14 mouse cellular contexts compared by ENCODE assay signal in the genomic region with DNA sequence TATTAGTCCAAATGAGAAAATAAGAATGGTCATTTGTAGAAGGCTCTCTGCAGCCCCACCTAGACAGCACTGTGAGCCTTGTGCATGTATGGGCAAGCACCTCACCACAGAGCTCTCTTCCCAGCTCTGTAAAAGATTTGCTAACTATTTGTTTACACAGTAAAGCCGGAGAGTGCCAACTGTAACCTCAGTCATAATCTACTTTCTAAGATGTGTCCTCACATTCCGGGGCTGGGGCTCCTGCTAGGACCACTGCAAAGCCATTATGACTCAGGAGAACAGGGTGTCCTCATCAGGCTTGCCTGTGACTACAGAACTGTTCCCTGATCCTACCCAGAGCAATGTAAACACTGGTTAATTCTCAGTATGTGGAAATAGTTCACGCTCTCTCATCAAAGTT. TPM values are rescaled to one million over a fixed set of nuclear protein-coding genes. Genes with fewer than 3 reads are reported as not detected.
DNase-seq lines count a peak whose midpoint lies in the region; ATAC-seq and TF ChIP-seq lines count a peak whose summit lies in the region.
"Had no signal": no experiment of that assay in that cellular context is flagged by ENCODE, and none has a peak within 500 bp of the region (broad histone marks: within the 10 kb centered on the region; RNA-seq: fewer than 3 reads in every experiment).

No protein-coding gene starts in this region.

- no peaks in the 10 kb centered on the region for H3K36me3 ChIP-seq in heart, embryonic 10.5 days
- no peaks in the 10 kb centered on the region for H3K36me3 ChIP-seq in kidney, embryonic 15.5 days
- H3K36me3 ChIP-seq: hindbrain, embryonic 15.5 days had no signal

- peak; percentile 35 for DNase-seq in heart, embryonic 10.5 days (ENCODE audit: low spot score)
- no peak for DNase-seq in heart, postnatal 4 days
- peak; percentile 78 for DNase-seq in Patski (ENCODE audit: low read depth, low spot score)
- DNase-seq in lung, postnatal 10 days: peak; percentile 9
- DNase-seq in frontal cortex, postnatal 14 days (ENCODE audit: low spot score in 2 of 2): no peak
- DNase-seq in neural tube, embryonic 10.5 days (ENCODE audit: extremely low spot score, low spot score): no peak
- no peak for DNase-seq in spleen, postnatal 36 days (ENCODE audit: low spot score in 2 of 2)
- DNase-seq: cerebellum, adult 9-11 months; embryo, embryonic 11 days; heart, adult 18-20 months; right cerebral cortex, adult 18-20 months; thymus, postnatal 14 days had no signal

- ATAC-seq in Patski: peak; percentile 97
- 0 out of 2 replicates have a peak, but pooled peaks have one; percentile 18 for ATAC-seq in kidney, embryonic 15.5 days (replicated peaks; ENCODE audit: low FRiP score)

- in situ Hi-C loops in Patski (cut with MboI; ENCODE audit: low pct_unique_long_range_greater_than_20kb): no loop called here

- no peaks in the 10 kb centered on the region for H3K9me3 ChIP-seq in heart, embryonic 10.5 days
- H3K9me3 ChIP-seq in kidney, embryonic 15.5 days (replicated peaks): no peaks in the 10 kb centered on the region
- H3K9me3 ChIP-seq: hindbrain, embryonic 15.5 days had no signal

- no peaks in the 10 kb centered on the region for H3K27me3 ChIP-seq in heart, embryonic 10.5 days (ENCODE audit: insufficient read depth, poor library complexity, severe bottlenecking)
- no peaks in the 10 kb centered on the region for H3K27me3 ChIP-seq in Patski
- H3K27me3 ChIP-seq in kidney, embryonic 15.5 days: no peaks in the 10 kb centered on the region
- H3K27me3 ChIP-seq: hindbrain, embryonic 15.5 days had no signal

- no peak overlapping the region for H3K9ac ChIP-seq in kidney, embryonic 15.5 days
- H3K9ac ChIP-seq: hindbrain, embryonic 15.5 days had no signal

- 39% methylated on average over 3 of the region's 3 CpGs for WGBS in heart, embryonic 10.5 days
- 55% methylated on average over 3 of the region's 3 CpGs for WGBS in kidney, embryonic 15.5 days

- H3K4me1 ChIP-seq in heart, embryonic 10.5 days: peaks cover 18% of the 10 kb centered on the region
- peaks cover 1% of the 10 kb centered on the region for H3K4me1 ChIP-seq in kidney, embryonic 15.5 days

- H3K4me3 ChIP-seq in heart, embryonic 10.5 days: no peak overlapping the region
- no peak overlapping the region for H3K4me3 ChIP-seq in kidney, embryonic 15.5 days (replicated peaks)
- H3K4me3 ChIP-seq: hindbrain, embryonic 15.5 days had no signal

- H3K4me2 ChIP-seq in kidney, embryonic 15.5 days: no peak overlapping the region
- H3K4me2 ChIP-seq: hindbrain, embryonic 15.5 days had no signal

- no peak for TF ChIP-seq CTCF in Patski (IDR thresholded peaks at IDR 0.05)

- no peak overlapping the region for H3K27ac ChIP-seq in heart, embryonic 10.5 days
- no peak overlapping the region for H3K27ac ChIP-seq in kidney, embryonic 15.5 days
- H3K27ac ChIP-seq: hindbrain, embryonic 15.5 days had no signal

- CTCF ChIA-PET in Patski (lab: Charles Lee): interaction anchor here (1.3 to 1.4 kb wide), 2 partner anchors 13 to 81 kb away, joined by 5 to 7 read pairs; no protein-coding TSS in a partner anchor

- POLR2A ChIA-PET in Patski (lab: Charles Lee): no interaction called here

RNA-seq across cellular contexts. Expression of a gene that starts 9.5 kb away (rescaled TPM):
- 12.2 and 15.4 TPM in 2 replicates for polyA plus RNA-seq in heart, embryonic 10.5 days (2016; fragmentation: Nextera tagmentation; extraction: Ambion mirVana)
- 10 to 100 TPM; 12.0 to 12.4 TPM for total RNA-seq in heart, postnatal 4 days (2021)
- 183 TPM for polyA plus RNA-seq in Patski (2021)
- polyA plus RNA-seq in kidney, embryonic 15.5 days (2015; fragmentation: Nextera tagmentation; extraction: Ambion mirVana): 24.0 and 24.2 TPM in 2 replicates

Comparison
In these comparisons a context has a peak if more than half of its experiments do, and no peak if none do; other contexts are left out.
1. DNase-seq: peak in heart, embryonic 10.5 days (single experiment), Patski (single experiment) and lung, postnatal 10 days (single experiment); none in heart, postnatal 4 days (single experiment), frontal cortex, postnatal 14 days (0 of 2), neural tube, embryonic 10.5 days (single experiment) and spleen, postnatal 36 days (0 of 2).